Mouse (Mus musculus): Measurements from ENCODE around the gene C1qtnf6. TPM values are rescaled to one million over a fixed set of nuclear protein-coding genes. Genes with fewer than 3 reads are reported as not detected.
A peak's percentile ranks its signal among the peaks of the same experiment; 100 is the strongest.

Gene C1qtnf6
- polyA plus RNA-seq, 1 experiment from 2014 or later: 12.4 TPM

GRCm38 (mm10) chr15:78563937-78564336 lies 32.7 kb upstream of the C1qtnf6 start:
- Histone ChIP-seq H3K4me2 (replicated peaks; ENCODE audit: low read depth, low read length) (no peak overlapping the region), H3K9me3 (ENCODE audit: control insufficient read depth, low read length) (no peaks in the 10 kb centered on the region), H3K9ac (ENCODE audit: low read depth, low read length) (no peak overlapping the region), H3K27me3 (ENCODE audit: control insufficient read depth, insufficient read depth, low read length) (no peaks in the 10 kb centered on the region), H3K36me3 (ENCODE audit: control insufficient read depth, insufficient read depth, low read length) (no peaks in the 10 kb centered on the region), H3K4me1 (replicated peaks; ENCODE audit: control insufficient read depth, insufficient read depth, low read length) (no peaks in the 10 kb centered on the region), H3K27ac (ENCODE audit: low read depth, low read length) (no peak overlapping the region), H3K4me3 (ENCODE audit: low read depth, low read length) (no peak overlapping the region)
- no peak for DNase-seq (ENCODE audit: low spot score)
- WGBS: 80% methylated on average over 5 of the region's 5 CpGs
- ATAC-seq (ENCODE audit: low FRiP score): no peak

DNA sequence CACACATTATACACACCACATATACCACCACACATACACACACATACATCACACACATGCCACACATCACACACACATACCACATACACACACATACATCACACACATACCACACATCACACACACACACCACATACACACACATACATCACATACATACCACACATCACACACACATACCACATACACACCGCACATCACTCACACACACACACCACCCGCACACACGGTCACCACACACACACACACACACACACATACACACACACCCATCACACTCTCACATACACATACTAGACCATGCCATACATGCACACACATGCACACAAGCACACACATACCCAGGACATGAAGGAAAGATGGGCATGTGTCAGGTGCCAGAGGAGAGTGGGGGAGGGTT lies 32.1 kb upstream of the C1qtnf6 start:
- no peak for ATAC-seq (ENCODE audit: low FRiP score)
- 98% methylated on average over 3 of the region's 3 CpGs for WGBS
- no peak for DNase-seq (ENCODE audit: low spot score)
- Histone ChIP-seq H3K4me2 (replicated peaks; ENCODE audit: low read depth, low read length) (no peak overlapping the region), H3K36me3 (ENCODE audit: control insufficient read depth, insufficient read depth, low read length) (no peaks in the 10 kb centered on the region), H3K27me3 (ENCODE audit: control insufficient read depth, insufficient read depth, low read length) (no peaks in the 10 kb centered on the region), H3K27ac (ENCODE audit: low read depth, low read length) (no peak overlapping the region), H3K4me1 (replicated peaks; ENCODE audit: control insufficient read depth, insufficient read depth, low read length) (no peaks in the 10 kb centered on the region), H3K9me3 (ENCODE audit: control insufficient read depth, low read length) (no peaks in the 10 kb centered on the region), H3K9ac (ENCODE audit: low read depth, low read length) (no peak overlapping the region), H3K4me3 (ENCODE audit: low read depth, low read length) (no peak overlapping the region)

- 66% methylated on average over 11 of the region's 11 CpGs for WGBS
These were observed 28.1 kb upstream of the C1qtnf6 start for GRCm38 (mm10) chr15:78559141-78559979.

DNA sequence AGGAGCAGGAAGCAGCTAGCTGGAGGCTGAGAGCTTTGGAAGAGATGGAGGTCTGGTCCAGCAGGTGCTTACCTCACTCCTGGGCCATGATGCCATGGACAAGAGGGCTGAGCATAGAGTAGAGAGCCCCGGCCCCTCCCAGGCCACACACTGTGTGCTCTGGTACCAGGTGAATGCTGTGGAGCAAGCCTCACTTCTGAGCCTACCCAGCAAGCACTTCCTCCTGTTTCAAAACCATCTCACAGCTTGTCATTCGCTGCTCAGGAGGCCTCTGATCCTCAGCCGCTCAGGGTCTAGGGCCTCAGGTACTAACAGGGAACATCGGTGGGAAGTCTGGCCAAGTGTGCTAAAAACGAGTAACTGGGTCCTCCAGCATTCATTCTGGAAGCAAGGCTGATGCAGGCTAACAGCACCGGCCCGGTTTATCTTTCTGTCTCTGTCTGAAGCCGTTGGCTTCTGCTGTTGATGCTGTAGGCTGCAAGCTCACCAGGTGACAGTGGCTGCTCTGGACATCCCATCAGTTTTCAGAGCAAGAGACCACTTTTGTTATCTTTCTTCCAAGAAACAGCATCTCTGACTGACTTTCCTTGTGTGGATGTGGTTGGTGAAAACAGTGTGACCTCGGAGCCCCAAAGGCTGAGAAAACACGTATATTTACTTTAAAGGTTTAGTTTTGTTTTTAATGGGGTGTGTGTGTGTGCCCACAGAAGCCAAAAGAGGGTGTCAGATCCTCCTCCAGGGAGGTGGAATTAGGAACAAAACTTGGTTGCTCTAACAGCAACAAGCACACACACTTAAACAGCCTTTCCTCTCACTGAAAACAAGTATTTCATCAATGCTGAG lies 26.7 kb upstream of the C1qtnf6 start:
- H3K4me3 ChIP-seq (ENCODE audit: low read depth, low read length): no peak overlapping the region
- H3K27me3 ChIP-seq (ENCODE audit: control insufficient read depth, insufficient read depth, low read length): no peaks in the 10 kb centered on the region
- H3K27ac ChIP-seq (ENCODE audit: low read depth, low read length): no peak overlapping the region
- no peak overlapping the region for H3K9ac ChIP-seq (ENCODE audit: low read depth, low read length)
- ATAC-seq (ENCODE audit: low FRiP score) (no peak), DNase-seq (ENCODE audit: low spot score) (no peak)
- H3K9me3 ChIP-seq (ENCODE audit: control insufficient read depth, low read length): no peaks in the 10 kb centered on the region
- no peak overlapping the region for H3K4me2 ChIP-seq (replicated peaks; ENCODE audit: low read depth, low read length)
- H3K4me1 ChIP-seq (replicated peaks; ENCODE audit: control insufficient read depth, insufficient read depth, low read length): no peaks in the 10 kb centered on the region
- H3K36me3 ChIP-seq (ENCODE audit: control insufficient read depth, insufficient read depth, low read length): no peaks in the 10 kb centered on the region
- WGBS: 64% methylated on average over 10 of the region's 10 CpGs

More at GRCm38 (mm10) chr15:78559141-78559979, 28.1 kb upstream of the C1qtnf6 start:
- no peaks in the 10 kb centered on the region for H3K36me3 ChIP-seq (ENCODE audit: control insufficient read depth, insufficient read depth, low read length)
- DNase-seq (ENCODE audit: low spot score): no peak
- no peak overlapping the region for H3K9ac ChIP-seq (ENCODE audit: low read depth, low read length)
- no peak for ATAC-seq (ENCODE audit: low FRiP score)
- no peaks in the 10 kb centered on the region for H3K9me3 ChIP-seq (ENCODE audit: control insufficient read depth, low read length)
- no peak overlapping the region for H3K4me2 ChIP-seq (replicated peaks; ENCODE audit: low read depth, low read length)
- H3K4me1 ChIP-seq (replicated peaks; ENCODE audit: control insufficient read depth, insufficient read depth, low read length): no peaks in the 10 kb centered on the region
- H3K4me3 ChIP-seq (ENCODE audit: low read depth, low read length): no peak overlapping the region
- H3K27ac ChIP-seq (ENCODE audit: low read depth, low read length): no peak overlapping the region
- H3K27me3 ChIP-seq (ENCODE audit: control insufficient read depth, insufficient read depth, low read length): no peaks in the 10 kb centered on the region

DNA sequence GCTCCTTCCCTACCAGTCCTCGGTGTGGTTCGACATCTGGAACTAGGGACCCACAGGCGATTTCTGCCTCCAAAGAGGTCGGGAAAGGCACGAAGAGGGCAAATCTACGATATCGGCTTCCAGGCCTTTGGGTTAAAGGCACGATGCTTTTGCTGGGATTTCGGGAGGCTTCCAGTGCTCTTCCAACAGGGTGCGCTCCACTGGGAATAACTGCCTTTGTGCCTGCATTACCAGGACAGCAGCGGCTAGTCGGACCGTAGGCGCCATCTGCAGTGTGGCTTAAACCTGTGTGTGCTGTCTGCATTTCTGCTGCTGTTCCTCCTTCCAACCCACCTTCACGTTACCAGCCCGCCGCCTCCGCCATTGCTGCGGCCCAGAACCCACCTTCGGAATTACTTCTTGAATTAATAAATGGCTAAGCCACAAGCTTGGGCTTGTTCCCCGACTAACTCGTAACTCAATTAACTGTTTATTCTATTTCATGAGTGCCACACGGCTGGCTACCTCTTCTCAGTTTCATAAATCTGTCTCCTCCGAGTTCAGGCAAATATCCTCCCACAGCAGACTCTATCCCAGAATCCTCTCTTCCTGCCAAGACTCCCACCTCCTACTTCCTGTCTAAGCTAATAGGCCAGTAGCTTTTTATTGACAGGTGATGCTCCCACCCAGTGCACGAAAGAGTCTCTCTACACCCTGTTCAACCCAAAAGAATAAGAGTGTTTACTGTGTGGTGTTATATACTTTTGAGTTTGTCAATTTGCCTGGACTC lies 23.5 kb upstream of the C1qtnf6 start:
- H3K4me3 ChIP-seq (ENCODE audit: low read depth, low read length): no peak overlapping the region
- WGBS: 60% methylated on average over 25 of the region's 25 CpGs
- no peak overlapping the region for H3K4me2 ChIP-seq (replicated peaks; ENCODE audit: low read depth, low read length)

GRCm38 (mm10) chr15:78549189-78549734 lies 18.0 kb upstream of the C1qtnf6 start:
- ATAC-seq (ENCODE audit: low FRiP score): no peak
- no peak for DNase-seq (ENCODE audit: low spot score)
- Histone ChIP-seq H3K36me3 (ENCODE audit: control insufficient read depth, insufficient read depth, low read length) (no peaks in the 10 kb centered on the region), H3K4me2 (replicated peaks; ENCODE audit: low read depth, low read length) (no peak overlapping the region), H3K27me3 (ENCODE audit: control insufficient read depth, insufficient read depth, low read length) (no peaks in the 10 kb centered on the region), H3K9ac (ENCODE audit: low read depth, low read length) (no peak overlapping the region), H3K9me3 (ENCODE audit: control insufficient read depth, low read length) (no peaks in the 10 kb centered on the region), H3K4me1 (replicated peaks; ENCODE audit: control insufficient read depth, insufficient read depth, low read length) (peaks cover 3% of the 10 kb centered on the region), H3K27ac (ENCODE audit: low read depth, low read length) (no peak overlapping the region), H3K4me3 (ENCODE audit: low read depth, low read length) (no peak overlapping the region)
- 80% methylated on average over 4 of the region's 4 CpGs for WGBS

More for the DNA sequence above, 23.5 kb upstream of the C1qtnf6 start:
- Histone ChIP-seq H3K4me1 (replicated peaks; ENCODE audit: control insufficient read depth, insufficient read depth, low read length) (no peaks in the 10 kb centered on the region), H3K27ac (ENCODE audit: low read depth, low read length) (no peak overlapping the region), H3K36me3 (ENCODE audit: control insufficient read depth, insufficient read depth, low read length) (no peaks in the 10 kb centered on the region), H3K9ac (ENCODE audit: low read depth, low read length) (no peak overlapping the region), H3K9me3 (ENCODE audit: control insufficient read depth, low read length) (no peaks in the 10 kb centered on the region), H3K27me3 (ENCODE audit: control insufficient read depth, insufficient read depth, low read length) (no peaks in the 10 kb centered on the region)
- DNase-seq (ENCODE audit: low spot score) (no peak), ATAC-seq (ENCODE audit: low FRiP score) (no peak)

- Histone ChIP-seq H3K4me3 (ENCODE audit: low read depth, low read length) (no peak overlapping the region), H3K9ac (ENCODE audit: low read depth, low read length) (no peak overlapping the region), H3K36me3 (ENCODE audit: control insufficient read depth, insufficient read depth, low read length) (no peaks in the 10 kb centered on the region), H3K27ac (ENCODE audit: low read depth, low read length) (no peak overlapping the region), H3K4me1 (replicated peaks; ENCODE audit: control insufficient read depth, insufficient read depth, low read length) (peaks cover 5% of the 10 kb centered on the region), H3K4me2 (replicated peaks; ENCODE audit: low read depth, low read length) (no peak overlapping the region), H3K27me3 (ENCODE audit: control insufficient read depth, insufficient read depth, low read length) (no peaks in the 10 kb centered on the region), H3K9me3 (ENCODE audit: control insufficient read depth, low read length) (no peaks in the 10 kb centered on the region)
- DNase-seq (ENCODE audit: low spot score): no peak
- WGBS: 76% methylated on average over 8 of the region's 8 CpGs
- no peak for ATAC-seq (ENCODE audit: low FRiP score)
These were observed 17.5 kb upstream of the C1qtnf6 start for GRCm38 (mm10) chr15:78548711-78549110.

DNA sequence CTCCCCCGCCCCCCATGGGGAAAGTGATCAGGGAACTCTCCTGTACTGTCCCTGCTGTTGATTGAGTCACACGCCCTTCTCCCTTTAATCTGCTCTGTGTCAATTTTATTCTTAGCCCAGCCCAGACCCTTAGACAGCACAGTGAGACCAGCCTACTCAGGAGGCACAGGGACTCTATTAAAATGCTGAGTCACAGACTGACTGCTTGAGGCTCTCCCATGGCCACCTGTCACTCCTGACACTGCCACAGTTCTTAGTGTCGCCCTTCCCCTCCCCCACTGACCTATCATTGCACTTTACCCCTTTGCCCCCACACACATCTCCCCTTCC lies 17.1 kb upstream of the C1qtnf6 start:
- Histone ChIP-seq H3K27ac (ENCODE audit: low read depth, low read length) (no peak overlapping the region), H3K4me2 (replicated peaks; ENCODE audit: low read depth, low read length) (no peak overlapping the region), H3K9ac (ENCODE audit: low read depth, low read length) (no peak overlapping the region), H3K4me3 (ENCODE audit: low read depth, low read length) (no peak overlapping the region), H3K9me3 (ENCODE audit: control insufficient read depth, low read length) (no peaks in the 10 kb centered on the region), H3K36me3 (ENCODE audit: control insufficient read depth, insufficient read depth, low read length) (no peaks in the 10 kb centered on the region), H3K27me3 (ENCODE audit: control insufficient read depth, insufficient read depth, low read length) (no peaks in the 10 kb centered on the region), H3K4me1 (replicated peaks; ENCODE audit: control insufficient read depth, insufficient read depth, low read length) (peaks cover 5% of the 10 kb centered on the region)
- 37% methylated on average over 3 of the region's 3 CpGs for WGBS
- ATAC-seq (ENCODE audit: low FRiP score): no peak
- peak; percentile 28 for DNase-seq (ENCODE audit: low spot score)

Measured in hindbrain, embryonic 11.5 days (tissue).